Mouse (Mus musculus) bone marrow, adult 2 months (tissue): ENCODE results near the gene Lrrfip2.
A peak's percentile ranks its signal among the peaks of the same experiment; 100 is the strongest.

ENCODE experiments used
- CTCF ChIP-seq: fragments of 200-500 bp; IDR thresholded peaks from 2 replicates; pipeline ENCODE4 v1.5.1; 2011; ENCODE audit warnings: low read length, control low read depth; ENCODE audit not compliant: control insufficient read depth, insufficient read depth
- POLR2A ChIP-seq: fragments of 200-500 bp; IDR thresholded peaks from 2 replicates; pipeline ENCODE4 v1.6.1; 2011; ENCODE audit warnings: low read depth, mild to moderate bottlenecking, control low read depth, low read length, borderline replicate concordance; ENCODE audit not compliant: control insufficient read depth

DNA sequence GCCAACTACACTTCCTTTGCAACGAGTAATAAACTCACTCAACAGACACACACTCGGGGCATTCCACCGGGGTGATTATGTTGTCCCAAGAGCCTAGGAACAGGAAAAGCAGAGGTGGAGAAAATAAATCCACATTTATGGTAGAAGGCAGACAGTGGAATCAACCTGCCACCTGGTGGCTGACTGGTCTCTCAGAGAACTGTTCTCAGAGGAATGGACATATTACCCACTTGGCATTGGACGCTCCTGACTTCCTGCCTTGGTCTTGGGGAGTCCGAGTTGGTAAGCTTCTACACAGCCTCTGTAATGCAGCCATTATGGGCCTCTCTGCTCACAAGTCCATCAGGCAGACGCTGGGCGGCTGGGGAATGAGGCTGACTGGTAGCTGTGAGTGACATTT, 45.2 kb upstream of the Lrrfip2 start:
- TF ChIP-seq CTCF (peak; percentile 30), POLR2A (no peak)
